ENCODE assay signal across 30 mouse cellular contexts in the genomic region with DNA sequence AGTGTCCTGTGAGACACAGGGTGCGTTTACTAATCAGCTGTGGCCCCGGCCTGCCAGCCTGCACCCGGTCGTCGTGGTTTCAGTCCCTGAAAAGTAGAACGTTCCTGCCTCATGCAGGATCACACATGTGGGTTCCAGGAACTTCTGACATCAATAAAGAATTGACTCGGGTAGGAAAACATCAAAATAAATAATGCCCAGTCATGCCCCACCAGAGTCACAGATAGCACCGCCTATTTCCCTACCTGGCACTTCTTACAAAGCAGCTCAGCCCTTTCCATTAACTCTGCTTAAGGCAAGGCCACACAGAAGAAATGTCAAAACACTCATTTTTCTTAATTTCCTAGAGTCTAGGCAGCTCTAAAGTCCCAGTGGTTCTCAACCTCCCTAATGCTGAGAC. TPM values are rescaled to one million over a fixed set of nuclear protein-coding genes. Genes with fewer than 3 reads are reported as not detected.
DNase-seq lines count a peak whose midpoint lies in the region; ATAC-seq and TF ChIP-seq lines count a peak whose summit lies in the region.
"Had no signal": no experiment of that assay in that cellular context is flagged by ENCODE, and none has a peak within 500 bp of the region (broad histone marks: within the 10 kb centered on the region; RNA-seq: fewer than 3 reads in every experiment).

No protein-coding gene starts in this region.

- DNase-seq in liver, adult 2 months (ENCODE audit: extremely low read depth, low read depth, low spot score) = peak; percentile 89
- DNase-seq in liver, embryonic 11.5 days (ENCODE audit: low spot score) = no peak
- DNase-seq in 416B (ENCODE audit: low read depth) = peak; percentile 29
- peak; percentile 44 for DNase-seq in induced T-regulatory cell, adult 2 months (ENCODE audit: low read depth)
- DNase-seq in cerebellum, postnatal 10 days = no peak
- DNase-seq in frontal cortex, postnatal 36 days (ENCODE audit: low spot score in 2 of 2) = no peak
- no peak for DNase-seq in heart, adult 8-10 months (ENCODE audit: low spot score)
- DNase-seq: adrenal gland, adult 2 months; adrenal gland, postnatal 14 days; B cell, adult 2 months; cerebellum, adult 18-20 months; cerebellum, adult 9-10 months; cerebellum, postnatal 25 days; embryo, embryonic 11 days; gastrocnemius, postnatal 25 days; heart, adult 11 months; heart, postnatal 10 days; heart, postnatal 36 days; kidney, adult 11 months had no signal

- no peak overlapping the region; the same call in none of the 2 replicates for H3K9ac ChIP-seq in liver, adult 2 months (ENCODE audit: low read depth, low read length)
- H3K9ac ChIP-seq in liver, embryonic 11.5 days (ENCODE audit: low read depth, low read length) = no peak overlapping the region
- H3K9ac ChIP-seq: embryonic facial prominence, embryonic 13.5 days; forebrain, embryonic 12.5 days; forebrain, embryonic 15.5 days; heart, embryonic 12.5 days; heart, embryonic 15.5 days; hindbrain, embryonic 14.5 days had no signal

- no peaks in the 10 kb centered on the region for H3K27me3 ChIP-seq in liver, adult 2 months (ENCODE audit: control insufficient read depth, insufficient read depth, low read length)
- no peaks in the 10 kb centered on the region; the same call in 1 of the 2 replicates for H3K27me3 ChIP-seq in liver, embryonic 11.5 days (replicated peaks; ENCODE audit: control insufficient read depth, insufficient read depth, low read length)
- H3K27me3 ChIP-seq: CH12.LX; embryonic facial prominence, embryonic 13.5 days; forebrain, embryonic 12.5 days; forebrain, embryonic 15.5 days; heart, embryonic 12.5 days; heart, embryonic 15.5 days had no signal

- peak overlapping the region; percentile 77 for H3K27ac ChIP-seq in liver, adult 2 months (replicated peaks; ENCODE audit: insufficient read depth, low read depth, low read length)
- no peak overlapping the region for H3K27ac ChIP-seq in liver, embryonic 11.5 days (ENCODE audit: low read depth, low read length)
- peak overlapping the region; percentile 47 for H3K27ac ChIP-seq in brown adipose tissue, adult 24 weeks (replicated peaks; ENCODE audit: low read depth, low read length)
- H3K27ac ChIP-seq: embryonic facial prominence, embryonic 10.5 days; embryonic facial prominence, embryonic 13.5 days; forebrain, embryonic 12.5 days; forebrain, embryonic 15.5 days; heart, embryonic 15.5 days; hindbrain, embryonic 14.5 days; hindbrain, postnatal 0 days had no signal

- ATAC-seq in liver, embryonic 11.5 days (replicated peaks; ENCODE audit: low FRiP score) = no peak
- ATAC-seq: forebrain, embryonic 15.5 days; hindbrain, postnatal 0 days had no signal

- no peaks in the 10 kb centered on the region for H3K9me3 ChIP-seq in liver, embryonic 11.5 days (ENCODE audit: control insufficient read depth, low read length)
- H3K9me3 ChIP-seq: embryonic facial prominence, embryonic 10.5 days; embryonic facial prominence, embryonic 13.5 days; forebrain, embryonic 12.5 days; forebrain, embryonic 15.5 days; heart, embryonic 12.5 days; heart, embryonic 15.5 days had no signal

- H3K4me3 ChIP-seq in liver, adult 2 months (ENCODE audit: insufficient read depth, low read depth, low read length) = no peak overlapping the region
- H3K4me3 ChIP-seq in liver, embryonic 11.5 days (ENCODE audit: low read depth, low read length) = no peak overlapping the region
- H3K4me3 ChIP-seq in brown adipose tissue, adult 24 weeks (ENCODE audit: insufficient read depth, low read depth, low read length) = no peak overlapping the region
- H3K4me3 ChIP-seq: embryonic facial prominence, embryonic 10.5 days; embryonic facial prominence, embryonic 13.5 days; erythroblast, embryonic 14.5 days; forebrain, embryonic 12.5 days; forebrain, embryonic 15.5 days; heart, embryonic 12.5 days; heart, embryonic 15.5 days had no signal

- no peak for TF ChIP-seq CTCF in liver, adult 2 months (IDR thresholded peaks at IDR 0.05; ENCODE audit: low read depth, low read length)

- WGBS in liver, adult 2 months = 11% methylated on average over 8 of the region's 8 CpGs
- 48% methylated on average over 8 of the region's 8 CpGs for WGBS in liver, embryonic 11.5 days

- peaks cover 36% of the 10 kb centered on the region; the same call in 1 of the 2 replicates for H3K79me2 ChIP-seq in liver, adult 2 months (ENCODE audit: control insufficient read depth, insufficient read depth, low read length)

- H3K36me3 ChIP-seq in liver, adult 2 months (ENCODE audit: control insufficient read depth, insufficient read depth, low read length) = no peaks in the 10 kb centered on the region
- no peaks in the 10 kb centered on the region for H3K36me3 ChIP-seq in liver, embryonic 11.5 days (ENCODE audit: control insufficient read depth, insufficient read depth, low read length)
- H3K36me3 ChIP-seq: embryonic facial prominence, embryonic 10.5 days; embryonic facial prominence, embryonic 13.5 days; forebrain, embryonic 12.5 days; forebrain, embryonic 15.5 days; heart, embryonic 12.5 days; heart, embryonic 15.5 days had no signal

- TF ChIP-seq POLR2A in liver, adult 2 months (IDR thresholded peaks at IDR 0.05; ENCODE audit: extremely low read depth, insufficient read depth, low read length) = no peak

- H3K4me1 ChIP-seq in liver, adult 2 months (ENCODE audit: control insufficient read depth, insufficient read depth, low read length) = peaks cover 15% of the 10 kb centered on the region
- peaks cover 22% of the 10 kb centered on the region for H3K4me1 ChIP-seq in liver, embryonic 11.5 days (replicated peaks; ENCODE audit: control insufficient read depth, insufficient read depth, low read length)
- peaks cover 30% of the 10 kb centered on the region for H3K4me1 ChIP-seq in brown adipose tissue, adult 24 weeks (ENCODE audit: control insufficient read depth, insufficient read depth, insufficient read length, low read length)

- H3K4me2 ChIP-seq in liver, embryonic 11.5 days = no peak overlapping the region
- H3K4me2 ChIP-seq: embryonic facial prominence, embryonic 13.5 days; forebrain, embryonic 12.5 days; forebrain, embryonic 15.5 days; heart, embryonic 12.5 days; heart, embryonic 15.5 days; hindbrain, embryonic 14.5 days had no signal

RNA-seq across cellular contexts. Expression of a gene that starts 44.0 kb away (rescaled TPM):
- 15.3 and 21.1 TPM in 2 replicates for total RNA-seq in liver, adult 2 months (2014; rRNA removed)
- 3.1 and 4.2 TPM in 2 replicates for polyA plus RNA-seq in liver, adult 2 months (2012; rRNA removed)
- 2.7 and 3.1 TPM in 2 replicates for polyA plus RNA-seq in liver, embryonic 11.5 days (2014; fragmentation: Nextera tagmentation; extraction: Ambion mirVana)
- 6.6 and 8.9 TPM in 2 replicates for polyA plus RNA-seq in brown adipose tissue, adult 24 weeks (2012; ENCODE audit: insufficient read depth, insufficient read length, missing spikeins)
- 10 to 100 TPM; 28.3 to 34.8 (median 32.0) TPM for total RNA-seq in heart, adult 8-10 months (2022)

Comparison
In these comparisons a context has a peak if more than half of its experiments do, and no peak if none do; other contexts are left out.
1. DNase-seq: peak in liver, adult 2 months (single experiment), 416B (single experiment) and induced T-regulatory cell, adult 2 months (single experiment); none in liver, embryonic 11.5 days (single experiment), cerebellum, postnatal 10 days (0 of 2), frontal cortex, postnatal 36 days (0 of 2) and heart, adult 8-10 months (single experiment).